Mouse (Mus musculus) gastrocnemius, adult 2 months (tissue): Measurements from ENCODE around the gene Grin2c. TPM values are rescaled to one million over a fixed set of nuclear protein-coding genes. Genes with fewer than 3 reads are reported as not detected.

ENCODE experiments used
- DNase-seq: peaks from one replicate; pipeline ENCODE4 v3.0.0; 2022
- H3K27ac ChIP-seq: fragments of 200-600 bp; 2 replicates; pipeline ENCODE4 v1.8.1; 2022; ENCODE audit warnings: mild to moderate bottlenecking
- H3K4me3 ChIP-seq: fragments of 200-600 bp; 2 replicates; pipeline ENCODE4 v1.8.1; 2022; ENCODE audit warnings: mild to moderate bottlenecking, moderate library complexity
- CTCF ChIP-seq: fragments of 200-600 bp; IDR thresholded peaks from 2 replicates; pipeline ENCODE4 v1.8.1; 2022; ENCODE audit warnings: antibody characterized with exemption, mild to moderate bottlenecking, moderate library complexity
- intact Hi-C: fragments of 180-260 bp; cut with DNase I; formaldehyde crosslinking; loops from one replicate; pipeline ENCODE4 v1.15.1; 2025
- total RNA-seq, 2 experiments: library from RNA; stranded (reverse); gene quantifications; 2 replicates each; pipeline ENCODE4 v1.2.3; 2021

The Grin2c gene
- total RNA-seq, 2 experiments from 2014 or later: 0.06 TPM; not detected in 1

- intact Hi-C loops: loop anchor here (1.0 to 10.0 kb wide), 3 partner anchors 67 to 185 kb away; no protein-coding TSS in a partner anchor
- no peak overlapping the region for H3K4me3 ChIP-seq
- TF ChIP-seq CTCF: no peak
- no peak for DNase-seq
- H3K27ac ChIP-seq: no peak overlapping the region
Observed at GRCm38 (mm10) chr11:115269330-115270066, 2.5 kb upstream of the Grin2c start.

GRCm38 (mm10) chr11:115267958-115268357, 915 bp upstream of the Grin2c start:
- Histone ChIP-seq H3K27ac (no peak overlapping the region), H3K4me3 (no peak overlapping the region)
- intact Hi-C loops: no loop called here
- no peak for TF ChIP-seq CTCF
- DNase-seq: no peak

- no peak for DNase-seq
- no peak for TF ChIP-seq CTCF
- intact Hi-C loops: no loop called here
- peak overlapping the region; percentile 63 for H3K4me3 ChIP-seq
- H3K27ac ChIP-seq: no peak overlapping the region
Observed at GRCm38 (mm10) chr11:115266400-115266778, 654 bp downstream of the Grin2c start.

- no peak for DNase-seq
- H3K4me3 ChIP-seq: peak overlapping the region; percentile 6; the same call in 1 of the 2 replicates
- intact Hi-C loops: no loop called here
- no peak for TF ChIP-seq CTCF
- H3K27ac ChIP-seq: no peak overlapping the region
Observed at GRCm38 (mm10) chr11:115265771-115266399, 1.2 kb downstream of the Grin2c start.

GRCm38 (mm10) chr11:115264862-115265668, 2.0 kb downstream of the Grin2c start:
- DNase-seq: no peak
- TF ChIP-seq CTCF: peak; percentile 65
- intact Hi-C loops: no loop called here
- Histone ChIP-seq H3K4me3 (no peak overlapping the region), H3K27ac (no peak overlapping the region)

GRCm38 (mm10) chr11:115264136-115264861, 2.7 kb downstream of the Grin2c start:
- no peak for DNase-seq
- H3K27ac ChIP-seq: no peak overlapping the region
- intact Hi-C loops: no loop called here
- H3K4me3 ChIP-seq: no peak overlapping the region
- no peak for TF ChIP-seq CTCF

GRCm38 (mm10) chr11:115262954-115263353, 4.1 kb downstream of the Grin2c start:
- Histone ChIP-seq H3K27ac (no peak overlapping the region), H3K4me3 (no peak overlapping the region)
- intact Hi-C loops: no loop called here
- no peak for TF ChIP-seq CTCF
- no peak for DNase-seq

GRCm38 (mm10) chr11:115259134-115259533, 7.9 kb downstream of the Grin2c start:
- no peak overlapping the region for H3K4me3 ChIP-seq
- intact Hi-C loops: no loop called here
- no peak for TF ChIP-seq CTCF
- DNase-seq: no peak
- no peak overlapping the region for H3K27ac ChIP-seq

- Histone ChIP-seq H3K4me3 (no peak overlapping the region; the same call in 1 of the 2 replicates), H3K27ac (no peak overlapping the region)
- intact Hi-C loops: no loop called here
- no peak for DNase-seq
- TF ChIP-seq CTCF: no peak
Observed at GRCm38 (mm10) chr11:115257775-115258510, 9.1 kb downstream of the Grin2c start.

- DNase-seq: no peak
- no peak overlapping the region for H3K4me3 ChIP-seq
- no peak for TF ChIP-seq CTCF
- no peak overlapping the region for H3K27ac ChIP-seq
- intact Hi-C loops: no loop called here
Observed at GRCm38 (mm10) chr11:115251258-115251657, 15.8 kb downstream of the Grin2c start.

- TF ChIP-seq CTCF: no peak
- Histone ChIP-seq H3K27ac (no peak overlapping the region), H3K4me3 (peak overlapping the region; percentile 62)
- intact Hi-C loops: no loop called here
- DNase-seq: no peak
Observed at GRCm38 (mm10) chr11:115250405-115251090, 16.5 kb downstream of the Grin2c start.
